ENCODE assay signal across 8 mouse cellular contexts in genomic region chr11:97536835-97537579, GRCm38 (mm10). TPM values are rescaled to one million over a fixed set of nuclear protein-coding genes. Genes with fewer than 3 reads are reported as not detected.
DNase-seq lines count a peak whose midpoint lies in the region; ATAC-seq and TF ChIP-seq lines count a peak whose summit lies in the region.

No protein-coding gene starts in this region.

- peak overlapping the region; percentile 79 for H3K4me2 ChIP-seq in kidney, embryonic 15.5 days
- H3K4me2 ChIP-seq in embryonic facial prominence, embryonic 13.5 days = peak overlapping the region; percentile 86
- peak overlapping the region; percentile 59 for H3K4me2 ChIP-seq in kidney, postnatal 0 days (ENCODE audit: low read length)

- TF ChIP-seq CTCF in kidney, postnatal 0 days (IDR thresholded peaks at IDR 0.05; ENCODE audit: low read depth) = peak; percentile 54

- peaks cover 88% of the 10 kb centered on the region for H3K27me3 ChIP-seq in kidney, embryonic 15.5 days
- peaks cover 82% of the 10 kb centered on the region for H3K27me3 ChIP-seq in embryonic facial prominence, embryonic 13.5 days
- H3K27me3 ChIP-seq in kidney, postnatal 0 days (ENCODE audit: insufficient read depth, low read length) = peaks cover 48% of the 10 kb centered on the region

- H3K36me3 ChIP-seq in kidney, embryonic 15.5 days = no peaks in the 10 kb centered on the region
- H3K36me3 ChIP-seq in embryonic facial prominence, embryonic 13.5 days = no peaks in the 10 kb centered on the region
- H3K36me3 ChIP-seq in kidney, postnatal 0 days (ENCODE audit: insufficient read depth, low read length) = no peaks in the 10 kb centered on the region

- ATAC-seq in kidney, embryonic 15.5 days (replicated peaks; ENCODE audit: low FRiP score) = peak; percentile 62
- no peak for ATAC-seq in embryonic facial prominence, embryonic 13.5 days (ENCODE audit: insufficient number of reproducible peaks, insufficient read depth, low FRiP score, low TSS enrichment, low read depth)
- no peak for ATAC-seq in kidney, postnatal 0 days (replicated peaks; ENCODE audit: low FRiP score, low read depth)

- DNase-seq in kidney, adult 8-10 months = no peak
- DNase-seq in ZHBTc4 (ENCODE audit: low read depth, low spot score) = peak; percentile 55
- peak; percentile 74 for DNase-seq in kidney, postnatal 0 days (ENCODE audit: low spot score)
- peak; percentile 54 for DNase-seq in neural tube, embryonic 10.5 days (ENCODE audit: extremely low spot score, low spot score)
- no peak for DNase-seq in thymus, postnatal 14 days
- no peak for DNase-seq in right cerebral cortex, postnatal 25 days

- no peak overlapping the region for H3K27ac ChIP-seq in kidney, embryonic 15.5 days
- no peak overlapping the region for H3K27ac ChIP-seq in embryonic facial prominence, embryonic 13.5 days
- H3K27ac ChIP-seq in kidney, postnatal 0 days = no peak overlapping the region

- WGBS in kidney, embryonic 15.5 days = 1% methylated on average over 36 of the region's 36 CpGs
- WGBS in embryonic facial prominence, embryonic 13.5 days = under 1% methylated on average over 36 of the region's 36 CpGs
- WGBS in kidney, postnatal 0 days = under 1% methylated on average over 36 of the region's 36 CpGs

- peak overlapping the region; percentile 44 for H3K4me3 ChIP-seq in kidney, embryonic 15.5 days (replicated peaks)
- peak overlapping the region; percentile 47 for H3K4me3 ChIP-seq in embryonic facial prominence, embryonic 13.5 days
- peak overlapping the region; percentile 29 for H3K4me3 ChIP-seq in kidney, postnatal 0 days (replicated peaks; ENCODE audit: low read depth, low read length)

- no peaks in the 10 kb centered on the region for H3K9me3 ChIP-seq in kidney, embryonic 15.5 days (replicated peaks)
- H3K9me3 ChIP-seq in embryonic facial prominence, embryonic 13.5 days = no peaks in the 10 kb centered on the region
- no peaks in the 10 kb centered on the region for H3K9me3 ChIP-seq in kidney, postnatal 0 days (replicated peaks; ENCODE audit: low read length)

- peak overlapping the region; percentile 31; the same call in 1 of the 2 replicates for H3K9ac ChIP-seq in kidney, embryonic 15.5 days
- H3K9ac ChIP-seq in embryonic facial prominence, embryonic 13.5 days = peak overlapping the region; percentile 64
- peak overlapping the region; percentile 42; the same call in 1 of the 2 replicates for H3K9ac ChIP-seq in kidney, postnatal 0 days (ENCODE audit: low read depth, low read length)

- peaks cover 71% of the 10 kb centered on the region for H3K4me1 ChIP-seq in kidney, embryonic 15.5 days
- H3K4me1 ChIP-seq in embryonic facial prominence, embryonic 13.5 days = peaks cover 59% of the 10 kb centered on the region
- H3K4me1 ChIP-seq in kidney, postnatal 0 days (replicated peaks; ENCODE audit: insufficient read depth, low read length) = peaks cover 17% of the 10 kb centered on the region

RNA-seq across cellular contexts. Expression of gene 4933428G20Rik, which starts 36.9 kb away (rescaled TPM):
- 0.49 and 0.84 TPM in 2 replicates for polyA plus RNA-seq in kidney, embryonic 15.5 days (2015; fragmentation: Nextera tagmentation; extraction: Ambion mirVana)
- 1.4 and 1.8 TPM in 2 replicates for polyA plus RNA-seq in embryonic facial prominence, embryonic 13.5 days (2015; fragmentation: Nextera tagmentation; extraction: Ambion mirVana)
- 0.08 and 0.28 TPM in 2 replicates for polyA plus RNA-seq in kidney, postnatal 0 days (2015; fragmentation: Nextera tagmentation; extraction: Ambion mirVana)

RNA-seq across cellular contexts. Expression of gene Srcin1, which starts 39.0 kb away (rescaled TPM):
- polyA plus RNA-seq in kidney, embryonic 15.5 days (2015; fragmentation: Nextera tagmentation; extraction: Ambion mirVana) = 0.83 and 0.85 TPM in 2 replicates
- 0.76 and 1.2 TPM in 2 replicates for polyA plus RNA-seq in embryonic facial prominence, embryonic 13.5 days (2015; fragmentation: Nextera tagmentation; extraction: Ambion mirVana)
- 0.59 and 0.70 TPM in 2 replicates for polyA plus RNA-seq in kidney, postnatal 0 days (2015; fragmentation: Nextera tagmentation; extraction: Ambion mirVana)

Comparison
In these comparisons a context has a peak if more than half of its experiments do, and no peak if none do; other contexts are left out.
1. DNase-seq: peak in ZHBTc4 (single experiment), kidney, postnatal 0 days (single experiment) and neural tube, embryonic 10.5 days (single experiment); none in kidney, adult 8-10 months (0 of 2), thymus, postnatal 14 days (single experiment) and right cerebral cortex, postnatal 25 days (single experiment).
2. Peak in every context shown above with its lines, with median percentiles within 50 percentile points of each other: H3K4me2 ChIP-seq, H3K4me3 ChIP-seq and H3K9ac ChIP-seq.